Mouse (Mus musculus): ENCODE measurements around the gene Pak1. TPM values are rescaled to one million over a fixed set of nuclear protein-coding genes. Genes with fewer than 3 reads are reported as not detected.

The Pak1 gene
- polyA plus RNA-seq, 1 experiment from 2014 or later: 156 TPM

DNA sequence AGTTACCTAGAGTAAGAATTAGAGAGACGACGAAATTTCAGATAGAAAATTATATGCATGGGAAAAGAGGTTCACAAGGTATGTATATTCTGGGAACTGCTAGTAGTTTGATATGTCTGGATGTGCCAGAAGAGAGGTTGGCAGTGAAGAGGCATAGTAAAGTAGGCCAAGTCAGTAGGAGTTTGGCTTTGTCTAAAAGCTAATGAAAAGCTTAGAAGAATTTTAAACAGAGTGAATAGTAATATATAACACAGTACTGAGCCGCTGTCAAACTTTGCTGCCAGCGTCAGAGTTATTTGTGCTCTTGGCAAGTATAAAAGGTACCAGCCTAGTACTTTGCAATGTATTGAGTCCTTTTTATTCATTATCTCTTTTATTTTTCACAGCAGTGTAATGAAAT, 84.1 kb downstream of the Pak1 start:
- Histone ChIP-seq H3K4me2 (no peak overlapping the region), H3K4me3 (no peak overlapping the region), H3K9me3 (no peaks in the 10 kb centered on the region), H3K9ac (no peak overlapping the region), H3K27me3 (replicated peaks) (no peaks in the 10 kb centered on the region), H3K27ac (no peak overlapping the region), H3K4me1 (no peaks in the 10 kb centered on the region), H3K36me3 (replicated peaks) (0 out of 2 replicates have a peak, but pooled peaks cover 6% of the 10 kb centered on the region)
- ATAC-seq (replicated peaks): no peak
- 89% methylated on average over 4 of the region's 4 CpGs for WGBS

- Histone ChIP-seq H3K27me3 (replicated peaks) (no peaks in the 10 kb centered on the region), H3K27ac (no peak overlapping the region), H3K4me1 (no peaks in the 10 kb centered on the region), H3K4me3 (no peak overlapping the region), H3K9ac (no peak overlapping the region), H3K9me3 (no peaks in the 10 kb centered on the region), H3K36me3 (replicated peaks) (0 out of 2 replicates have a peak, but pooled peaks cover 6% of the 10 kb centered on the region), H3K4me2 (no peak overlapping the region)
- ATAC-seq (replicated peaks): no peak
Observed at GRCm38 (mm10) chr7:97873317-97873716, 85.0 kb downstream of the Pak1 start.

DNA sequence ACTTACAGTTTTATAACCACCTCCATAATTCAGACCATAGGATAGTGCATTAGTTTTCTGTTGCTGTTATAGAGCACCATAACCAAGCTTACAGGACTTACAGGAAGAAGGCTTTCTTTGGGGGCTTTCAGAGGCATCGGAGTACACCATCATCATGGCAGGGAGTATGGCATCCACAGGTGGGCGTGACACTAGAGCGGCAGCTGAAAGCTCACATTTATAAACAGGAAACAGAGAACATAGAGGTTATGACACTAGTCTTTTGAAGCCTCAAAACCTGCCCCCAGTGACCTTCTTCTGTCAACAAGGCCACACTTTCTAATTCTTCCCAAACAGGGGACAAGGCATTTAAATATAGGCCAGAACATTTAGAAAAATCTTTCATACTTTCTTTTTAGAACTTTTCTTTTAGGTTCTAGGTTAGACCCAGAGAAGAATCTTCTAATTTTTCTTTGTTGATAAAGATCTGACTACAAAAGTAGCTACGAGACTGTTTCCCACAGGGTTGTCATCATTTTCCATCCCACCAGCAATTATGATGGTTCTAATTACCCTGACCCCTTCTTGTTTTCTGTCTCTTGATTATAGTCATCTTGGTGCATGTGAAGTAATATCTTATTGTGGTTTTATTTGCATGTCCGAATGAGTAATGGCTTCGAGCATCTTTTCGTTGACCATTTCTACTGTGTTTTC, 89.7 kb downstream of the Pak1 start:
- Histone ChIP-seq H3K4me2 (no peak overlapping the region), H3K27me3 (replicated peaks) (no peaks in the 10 kb centered on the region)
- 90% methylated on average over 7 of the region's 7 CpGs for WGBS

GRCm38 (mm10) chr7:97911646-97912045, 123.3 kb downstream of the Pak1 start:
- no peak overlapping the region for H3K4me3 ChIP-seq
- no peak overlapping the region for H3K27ac ChIP-seq
- no peak for ATAC-seq (replicated peaks)
- 90% methylated on average over 3 of the region's 3 CpGs for WGBS
- no peaks in the 10 kb centered on the region for H3K27me3 ChIP-seq (replicated peaks)
- H3K4me2 ChIP-seq: no peak overlapping the region
- H3K9ac ChIP-seq: no peak overlapping the region
- H3K9me3 ChIP-seq: no peaks in the 10 kb centered on the region
- no peaks in the 10 kb centered on the region for H3K4me1 ChIP-seq
- peaks cover 44% of the 10 kb centered on the region for H3K36me3 ChIP-seq (replicated peaks)

More for the DNA sequence above, 89.7 kb downstream of the Pak1 start:
- no peaks in the 10 kb centered on the region for H3K9me3 ChIP-seq
- H3K36me3 ChIP-seq (replicated peaks): 0 out of 2 replicates have a peak, but pooled peaks cover 6% of the 10 kb centered on the region
- H3K4me1 ChIP-seq: no peaks in the 10 kb centered on the region
- no peak for ATAC-seq (replicated peaks)
- H3K27ac ChIP-seq: no peak overlapping the region
- H3K4me3 ChIP-seq: no peak overlapping the region
- no peak overlapping the region for H3K9ac ChIP-seq

- no peak overlapping the region for H3K4me2 ChIP-seq
- no peaks in the 10 kb centered on the region for H3K4me1 ChIP-seq
- H3K36me3 ChIP-seq (replicated peaks): peaks cover 24% of the 10 kb centered on the region; the same call in 1 of the 2 replicates
- no peak overlapping the region for H3K4me3 ChIP-seq
- H3K9ac ChIP-seq: no peak overlapping the region
- ATAC-seq (replicated peaks): no peak
- WGBS: 85% methylated on average over 2 of the region's 2 CpGs
- no peaks in the 10 kb centered on the region for H3K9me3 ChIP-seq
- H3K27me3 ChIP-seq (replicated peaks): no peaks in the 10 kb centered on the region
- H3K27ac ChIP-seq: no peak overlapping the region
Observed at GRCm38 (mm10) chr7:97914833-97915516, 126.6 kb downstream of the Pak1 start.

DNA sequence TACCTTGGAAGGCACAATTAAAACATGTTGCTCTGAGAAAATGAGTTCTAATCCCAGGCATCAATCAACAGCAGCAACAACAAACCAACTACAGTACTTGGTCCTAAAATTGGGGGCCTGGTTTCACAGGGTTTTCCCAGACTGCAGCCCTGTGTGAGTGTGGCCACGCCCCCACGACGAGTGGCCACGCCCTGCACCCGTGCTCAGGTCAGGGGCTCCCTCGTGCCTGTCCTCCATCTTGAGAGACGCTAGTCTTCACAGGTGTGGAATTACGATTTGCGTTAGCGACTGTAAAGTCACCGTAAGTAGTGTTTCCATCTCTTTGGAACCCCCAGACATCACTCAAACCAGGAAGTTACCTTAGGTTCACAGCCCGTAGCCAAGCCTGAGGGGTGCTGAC, 131.4 kb downstream of the Pak1 start, which contains the start of gene Gdpd4:
Gene Gdpd4 (plus strand): TSS at position 214 of the 400 bp plus-strand sequence.
- Histone ChIP-seq H3K27me3 (replicated peaks) (no peaks in the 10 kb centered on the region), H3K4me2 (no peak within 1 kb of the TSS), H3K9ac (no peak within 1 kb of the TSS), H3K27ac (no peak within 1 kb of the TSS), H3K4me1 (no peaks in the 10 kb centered on the region), H3K4me3 (no peak within 1 kb of the TSS), H3K9me3 (no peaks in the 10 kb centered on the region), H3K36me3 (replicated peaks) (no peaks in the 10 kb centered on the region)
- no peak for ATAC-seq (replicated peaks)
- 82% methylated on average over 12 of the region's 12 CpGs for WGBS

- Histone ChIP-seq H3K9me3 (no peaks in the 10 kb centered on the region), H3K4me2 (no peak overlapping the region), H3K36me3 (replicated peaks) (no peaks in the 10 kb centered on the region), H3K4me3 (no peak overlapping the region), H3K27me3 (replicated peaks) (no peaks in the 10 kb centered on the region), H3K27ac (no peak overlapping the region), H3K4me1 (no peaks in the 10 kb centered on the region), H3K9ac (no peak overlapping the region)
- ATAC-seq (replicated peaks): no peak
- 82% methylated on average over 1 of the region's 1 CpGs for WGBS
Observed at GRCm38 (mm10) chr7:97925819-97926218, 137.5 kb downstream of the Pak1 start.

- Histone ChIP-seq H3K4me2 (no peak overlapping the region), H3K27ac (no peak overlapping the region), H3K36me3 (replicated peaks) (no peaks in the 10 kb centered on the region), H3K9me3 (no peaks in the 10 kb centered on the region), H3K27me3 (replicated peaks) (no peaks in the 10 kb centered on the region), H3K4me3 (no peak overlapping the region), H3K9ac (no peak overlapping the region), H3K4me1 (no peaks in the 10 kb centered on the region)
- WGBS: 78% methylated on average over 5 of the region's 5 CpGs
- no peak for ATAC-seq (replicated peaks)
Observed at GRCm38 (mm10) chr7:97926978-97927377, 138.6 kb downstream of the Pak1 start.

DNA sequence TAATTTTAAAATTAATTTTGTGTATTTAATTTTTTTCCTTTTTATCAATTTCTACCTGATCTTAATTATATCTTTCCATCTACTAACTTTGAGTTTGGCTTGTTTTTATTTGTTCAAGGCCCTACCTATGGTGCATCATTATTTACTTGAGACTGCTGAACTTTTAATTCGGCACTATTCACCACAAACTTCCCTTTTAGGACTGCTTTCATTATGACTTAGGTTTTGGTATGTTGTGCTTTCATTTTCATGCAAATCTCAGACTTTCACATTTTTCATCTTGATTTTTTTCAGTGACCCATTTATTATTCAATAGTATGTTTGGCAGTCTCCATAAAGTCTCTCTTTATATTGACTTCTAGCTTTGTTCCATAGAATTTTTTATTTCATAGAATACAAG, 156.1 kb downstream of the Pak1 start:
- no peaks in the 10 kb centered on the region for H3K9me3 ChIP-seq
- H3K27me3 ChIP-seq (replicated peaks): no peaks in the 10 kb centered on the region
- no peaks in the 10 kb centered on the region for H3K4me1 ChIP-seq
- 76% methylated on average over 1 of the region's 1 CpGs for WGBS
- ATAC-seq (replicated peaks): no peak
- H3K4me3 ChIP-seq: no peak overlapping the region
- no peaks in the 10 kb centered on the region for H3K36me3 ChIP-seq (replicated peaks)
- H3K27ac ChIP-seq: no peak overlapping the region
- H3K4me2 ChIP-seq: no peak overlapping the region
- no peak overlapping the region for H3K9ac ChIP-seq

Other genes starting within 250 kb of the Pak1 start
- 54.1 and 60.7 TPM in 2 replicates for gene Aamdc, start 209.0 kb upstream of the Pak1 start, polyA plus RNA-seq (2015; fragmentation: Nextera tagmentation; extraction: Ambion mirVana)
- 29.2 and 30.1 TPM in 2 replicates for gene Rsf1, start 208.7 kb upstream of the Pak1 start, polyA plus RNA-seq (2015; fragmentation: Nextera tagmentation; extraction: Ambion mirVana)
- 174 and 179 TPM in 2 replicates for gene Clns1a, start 91.9 kb upstream of the Pak1 start, polyA plus RNA-seq (2015; fragmentation: Nextera tagmentation; extraction: Ambion mirVana)
- 15.9 and 18.0 TPM in 2 replicates for gene Aqp11, start 50.3 kb upstream of the Pak1 start, polyA plus RNA-seq (2015; fragmentation: Nextera tagmentation; extraction: Ambion mirVana)
- gene Gdpd4, start 131.4 kb downstream of the Pak1 start, polyA plus RNA-seq (2015; fragmentation: Nextera tagmentation; extraction: Ambion mirVana): 0.05 TPM in 1 of 2 replicates, not detected in the other